Mouse (Mus musculus) E14TG2a.4 (cell line): ENCODE measurements around the gene Gm10382.

ENCODE experiments used
- CTCF ChIP-seq: conservative IDR thresholded peaks from 2 replicates; pipeline ENCODE4 v1.5.1; 2014; ENCODE audit warnings: low read length
- NANOG ChIP-seq: IDR thresholded peaks from 2 replicates; pipeline ENCODE4 v1.6.1; 2014; ENCODE audit warnings: borderline replicate concordance, low read length, mixed read lengths

DNA sequence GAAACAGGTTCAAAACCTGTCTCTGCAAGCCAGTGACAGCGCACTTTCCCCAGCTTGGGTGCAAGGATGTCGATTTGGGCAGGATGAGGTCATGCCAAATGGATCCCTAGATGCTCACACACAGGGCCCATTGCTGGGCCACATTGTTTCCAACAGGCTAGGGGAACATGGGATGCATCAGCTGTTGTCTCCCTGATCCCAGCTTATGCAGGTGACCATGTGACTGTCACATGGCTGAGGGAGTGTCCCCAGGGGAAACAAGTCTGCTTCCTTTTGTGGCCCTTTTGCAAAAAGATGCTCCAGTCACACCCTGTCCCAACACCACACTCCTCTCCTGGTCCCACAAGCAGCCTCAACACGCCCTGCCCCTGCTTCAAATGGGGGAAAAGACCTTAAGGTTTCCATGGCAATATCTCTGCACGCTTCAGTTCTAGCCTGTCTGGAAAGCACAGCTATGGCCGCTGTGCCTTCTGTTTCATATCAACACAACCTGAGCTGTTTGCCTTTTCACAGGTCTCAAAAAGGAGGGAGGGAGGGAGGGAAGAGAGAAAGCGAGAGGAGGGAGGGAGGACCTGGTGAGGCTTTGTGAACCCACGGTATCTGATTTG is 34.1 kb upstream of the Gm10382 start:
- TF ChIP-seq CTCF (no peak), NANOG (no peak)
